In genomic region chr3:88713709-88714108, GRCm38 (mm10) we compare ENCODE assay signal across 21 mouse cellular contexts. TPM values are rescaled to one million over a fixed set of nuclear protein-coding genes. Genes with fewer than 3 reads are reported as not detected.
DNase-seq lines count a peak whose midpoint lies in the region; ATAC-seq and TF ChIP-seq lines count a peak whose summit lies in the region.
"Had no signal": no experiment of that assay in that cellular context is flagged by ENCODE, and none has a peak within 500 bp of the region (broad histone marks: within the 10 kb centered on the region; RNA-seq: fewer than 3 reads in every experiment).

No protein-coding gene starts in this region.

- H3K36me3 ChIP-seq in stomach, embryonic 15.5 days: peaks cover 22% of the 10 kb centered on the region
- H3K36me3 ChIP-seq in stomach, postnatal 0 days (ENCODE audit: control insufficient read depth, insufficient read depth, low read length): peaks cover 22% of the 10 kb centered on the region
- H3K36me3 ChIP-seq in MEL (ENCODE audit: control insufficient read depth in 1 of 2, insufficient read depth in 2 of 2, low read length in 2 of 2): peaks cover 26 to 42% of the 10 kb centered on the region in 2 experiments
- peaks cover 61% of the 10 kb centered on the region for H3K36me3 ChIP-seq in hindbrain, embryonic 10.5 days

- H3K27ac ChIP-seq in stomach, embryonic 15.5 days: peak overlapping the region; percentile 1; the same call in 1 of the 2 replicates
- no peak overlapping the region for H3K27ac ChIP-seq in stomach, postnatal 0 days (replicated peaks)
- H3K27ac ChIP-seq in MEL (ENCODE audit: control insufficient read depth, low read depth, low read length): no peak overlapping the region
- no peak overlapping the region for H3K27ac ChIP-seq in hindbrain, embryonic 10.5 days
- H3K27ac ChIP-seq: embryonic facial prominence, embryonic 10.5 days; embryonic facial prominence, embryonic 12.5 days; forebrain, embryonic 13.5 days; forebrain, embryonic 15.5 days had no signal

- H3K27me3 ChIP-seq in stomach, embryonic 15.5 days (replicated peaks): no peaks in the 10 kb centered on the region
- H3K27me3 ChIP-seq in stomach, postnatal 0 days (ENCODE audit: control insufficient read depth, insufficient read depth, low read length): no peaks in the 10 kb centered on the region
- no peaks in the 10 kb centered on the region for H3K27me3 ChIP-seq in MEL (ENCODE audit: control insufficient read depth in 1 of 2, insufficient read depth in 2 of 2, low read length in 2 of 2)
- no peaks in the 10 kb centered on the region for H3K27me3 ChIP-seq in hindbrain, embryonic 10.5 days (ENCODE audit: insufficient read depth, poor library complexity, severe bottlenecking)
- H3K27me3 ChIP-seq: embryonic facial prominence, embryonic 12.5 days; forebrain, embryonic 13.5 days; forebrain, embryonic 15.5 days; Patski had no signal

- WGBS in stomach, embryonic 15.5 days: 93% methylated on average over 4 of the region's 4 CpGs
- 96% methylated on average over 4 of the region's 4 CpGs for WGBS in stomach, postnatal 0 days
- 98% methylated on average over 4 of the region's 4 CpGs for WGBS in hindbrain, embryonic 10.5 days

- peaks cover 8% of the 10 kb centered on the region; the same call in 1 of the 2 replicates for H3K79me2 ChIP-seq in MEL (ENCODE audit: control insufficient read depth, insufficient read depth, low read length, poor library complexity)

- no peaks in the 10 kb centered on the region for H3K9me3 ChIP-seq in stomach, embryonic 15.5 days
- no peaks in the 10 kb centered on the region for H3K9me3 ChIP-seq in stomach, postnatal 0 days (ENCODE audit: control insufficient read depth, low read length)
- no peaks in the 10 kb centered on the region for H3K9me3 ChIP-seq in MEL (replicated peaks; ENCODE audit: insufficient read depth, low read length)
- H3K9me3 ChIP-seq in hindbrain, embryonic 10.5 days: no peaks in the 10 kb centered on the region
- H3K9me3 ChIP-seq: embryonic facial prominence, embryonic 10.5 days; embryonic facial prominence, embryonic 12.5 days; forebrain, embryonic 13.5 days; forebrain, embryonic 15.5 days; G1E had no signal

- TF ChIP-seq RAD21 in MEL (IDR thresholded peaks at IDR 0.05; ENCODE audit: low read depth, low read length): no peak

- no peak for TF ChIP-seq EP300 in stomach, postnatal 0 days (optimal IDR thresholded peaks at IDR 0.05)
- TF ChIP-seq EP300 in MEL (IDR thresholded peaks at IDR 0.05; ENCODE audit: low read depth in 1 of 2, low read length in 2 of 2): peak; percentile 37 to 75; a peak in 3 of 4 replicates

- no peak for ATAC-seq in stomach, embryonic 15.5 days (ENCODE audit: insufficient read depth, low FRiP score, low read depth)
- ATAC-seq in stomach, postnatal 0 days (ENCODE audit: low FRiP score, low TSS enrichment): no peak
- ATAC-seq: activated CD4-positive, CD25-positive, alpha-beta regulatory T cell, adult 4 months; forebrain, embryonic 13.5 days; forebrain, embryonic 15.5 days; forebrain, postnatal 0 days; Patski had no signal

- H3K4me1 ChIP-seq in stomach, embryonic 15.5 days: peaks cover 5% of the 10 kb centered on the region
- H3K4me1 ChIP-seq in stomach, postnatal 0 days (replicated peaks; ENCODE audit: control insufficient read depth, insufficient read depth): no peaks in the 10 kb centered on the region
- peaks cover 12 to 13% of the 10 kb centered on the region in 2 experiments for H3K4me1 ChIP-seq in MEL (ENCODE audit: control insufficient read depth in 1 of 2, insufficient read depth in 2 of 2, low read length in 2 of 2)
- H3K4me1 ChIP-seq in hindbrain, embryonic 10.5 days (replicated peaks): peaks cover 17% of the 10 kb centered on the region

- H3K9ac ChIP-seq in stomach, embryonic 15.5 days: no peak overlapping the region
- H3K9ac ChIP-seq in stomach, postnatal 0 days (ENCODE audit: low read length): no peak overlapping the region
- H3K9ac ChIP-seq in MEL (ENCODE audit: control insufficient read depth, low read depth, low read length, poor library complexity, severe bottlenecking): no peak overlapping the region
- H3K9ac ChIP-seq: embryonic facial prominence, embryonic 12.5 days; forebrain, embryonic 13.5 days; forebrain, embryonic 15.5 days; forebrain, postnatal 0 days had no signal

- no peak overlapping the region for H3K4me2 ChIP-seq in stomach, embryonic 15.5 days
- H3K4me2 ChIP-seq in stomach, postnatal 0 days (replicated peaks; ENCODE audit: low read depth): no peak overlapping the region
- H3K4me2 ChIP-seq: embryonic facial prominence, embryonic 12.5 days; forebrain, embryonic 13.5 days; forebrain, embryonic 15.5 days had no signal

- no peak for TF ChIP-seq CTCF in stomach, postnatal 0 days (IDR thresholded peaks at IDR 0.05; ENCODE audit: low read depth)
- TF ChIP-seq CTCF in MEL (IDR thresholded peaks at IDR 0.05 in 2 of 3, conservative IDR thresholded peaks at IDR 0.05 in 1 of 3; ENCODE audit: control insufficient read depth in 1 of 3, insufficient read depth in 1 of 3, low read depth in 2 of 3, low read length in 3 of 3, poor library complexity in 1 of 3, severe bottlenecking in 1 of 3): no peak

- H3K4me3 ChIP-seq in stomach, embryonic 15.5 days (replicated peaks): no peak overlapping the region
- H3K4me3 ChIP-seq in stomach, postnatal 0 days (ENCODE audit: low read depth, low read length): no peak overlapping the region
- H3K4me3 ChIP-seq in MEL (ENCODE audit: control insufficient read depth in 1 of 2, insufficient read depth in 1 of 2, low read depth in 2 of 2, low read length in 2 of 2): no peak overlapping the region
- no peak overlapping the region for H3K4me3 ChIP-seq in hindbrain, embryonic 10.5 days
- H3K4me3 ChIP-seq: embryonic facial prominence, embryonic 10.5 days; embryonic facial prominence, embryonic 12.5 days; forebrain, embryonic 13.5 days; forebrain, embryonic 15.5 days had no signal

- TF ChIP-seq POLR2A in MEL (IDR thresholded peaks at IDR 0.05; ENCODE audit: control insufficient read depth in 1 of 2, insufficient read depth in 1 of 2, low read depth in 1 of 2, low read length in 2 of 2, poor library complexity in 1 of 2): no peak

- no peak for DNase-seq in stomach, postnatal 0 days (ENCODE audit: low spot score)
- DNase-seq in MEL (ENCODE audit: low read depth, low spot score): peak; percentile 64
- no peak for DNase-seq in hindbrain, embryonic 10.5 days (ENCODE audit: low spot score)
- no peak for DNase-seq in layer of hippocampus, adult 11-12 months (ENCODE audit: low spot score)
- DNase-seq: adrenal gland, adult 8-10 months; adrenal gland, postnatal 14 days; adrenal gland, postnatal 36 days; cerebellum, adult 11-12 months; cerebellum, adult 2 months; cerebellum, adult 9-10 months; cerebellum, postnatal 10 days; cerebellum, postnatal 25 days; forebrain, postnatal 0 days had no signal

TF ChIP-seq in MEL, 35 proteins besides CTCF, POLR2A, EP300 and RAD21:
- TF ChIP-seq ELF1 (IDR thresholded peaks at IDR 0.05; ENCODE audit: low read depth, low read length): 0 out of 2 replicates have a peak, but pooled peaks have one; percentile 25
- TF ChIP-seq MYC (IDR thresholded peaks at IDR 0.05; ENCODE audit: low read depth, low read length): no peak
- peak; percentile 59 for TF ChIP-seq POLR2AphosphoS2 (IDR thresholded peaks at IDR 0.05; ENCODE audit: low read length)
- no peak for TF ChIP-seq USF1 (IDR thresholded peaks at IDR 0.05; ENCODE audit: low read depth, low read length)
- no peak for TF ChIP-seq NRF1 (IDR thresholded peaks at IDR 0.05; ENCODE audit: insufficient read depth, low read depth, low read length, poor library complexity, severe bottlenecking)
- TF ChIP-seq TAL1 (IDR thresholded peaks at IDR 0.05; ENCODE audit: low read length): peak; percentile 64
- TF ChIP-seq RCOR1 (IDR thresholded peaks at IDR 0.05; ENCODE audit: low read depth, low read length): peak; percentile 60; the same call in 1 of the 2 replicates
- no peak for TF ChIP-seq BHLHE40 (IDR thresholded peaks at IDR 0.05; ENCODE audit: borderline replicate concordance, low read depth, low read length)
- 0 out of 2 replicates have a peak, but pooled peaks have one; percentile 7 for TF ChIP-seq ETS1 (IDR thresholded peaks at IDR 0.05; ENCODE audit: low read depth, low read length)
- TF ChIP-seq MXI1 (IDR thresholded peaks at IDR 0.05; ENCODE audit: low read depth, low read length): no peak
- TF ChIP-seq GATA1 (IDR thresholded peaks at IDR 0.05; ENCODE audit: low read depth, low read length): peak; percentile 56; the same call in 1 of the 2 replicates

RNA-seq across cellular contexts. Expression of gene Rit1, which starts 2.9 kb away (rescaled TPM):
- polyA plus RNA-seq in stomach, embryonic 15.5 days (2015; fragmentation: Nextera tagmentation; extraction: Ambion mirVana): 52.3 and 56.4 TPM in 2 replicates
- polyA plus RNA-seq in stomach, postnatal 0 days (2015; fragmentation: Nextera tagmentation; extraction: Ambion mirVana): 85.5 and 86.9 TPM in 2 replicates
- total RNA-seq in MEL (2012; rRNA removed): 28.7 and 38.6 TPM in 2 replicates
- 10 to 100 TPM in 1 of 2 experiments, not detected in 1; 34.1 TPM for polyA plus RNA-seq in MEL (2012; ENCODE audit: insufficient read depth in 1 of 2, insufficient read length in 2 of 2, low read depth in 1 of 2, low replicate concordance in 2 of 2, missing spikeins in 1 of 2)
- polyA plus RNA-seq in hindbrain, embryonic 10.5 days (2016; fragmentation: Nextera tagmentation; extraction: Ambion mirVana): 35.7 and 48.5 TPM in 2 replicates

RNA-seq across cellular contexts. Expression of gene Khdc4, which starts 28.1 kb away (rescaled TPM):
- 81.0 and 86.9 TPM in 2 replicates for polyA plus RNA-seq in stomach, embryonic 15.5 days (2015; fragmentation: Nextera tagmentation; extraction: Ambion mirVana)
- polyA plus RNA-seq in stomach, postnatal 0 days (2015; fragmentation: Nextera tagmentation; extraction: Ambion mirVana): 38.1 and 45.9 TPM in 2 replicates
- 43.4 and 47.4 TPM in 2 replicates for total RNA-seq in MEL (2012; rRNA removed)
- polyA plus RNA-seq in MEL (2012; ENCODE audit: insufficient read depth in 1 of 2, insufficient read length in 2 of 2, low read depth in 1 of 2, low replicate concordance in 2 of 2, missing spikeins in 1 of 2): 10 to 100 TPM in 1 of 2 experiments, not detected in 1; 71.0 TPM
- 99.6 and 102 TPM in 2 replicates for polyA plus RNA-seq in hindbrain, embryonic 10.5 days (2016; fragmentation: Nextera tagmentation; extraction: Ambion mirVana)
